Mouse (Mus musculus) lung, embryonic 16.5 days (tissue): ENCODE measurements around the gene Sipa1l2. TPM values are rescaled to one million over a fixed set of nuclear protein-coding genes. Genes with fewer than 3 reads are reported as not detected.

Experiments used
- ATAC-seq: fragments of 200-750 bp; cut with Nextera tagmentation; 2 replicates; pipeline ENCODE4 v1.8.0; 2017; ENCODE audit warnings: low read depth, mild to moderate bottlenecking, moderate library complexity
- H3K27ac ChIP-seq: fragments of 300-500 bp; sonication (generic); 2 replicates; pipeline ENCODE4 v1.5.1; 2014; ENCODE audit warnings: mild to moderate bottlenecking, control low read depth, low read length
- H3K27me3 ChIP-seq: fragments of 300-500 bp; sonication (generic); 2 replicates; pipeline ENCODE4 v1.6.1; 2014; ENCODE audit warnings: low read depth, low read length, mixed read lengths; ENCODE audit not compliant: control insufficient read depth, insufficient read depth
- H3K36me3 ChIP-seq: fragments of 300-500 bp; sonication (generic); 2 replicates; pipeline ENCODE4 v1.6.1; 2014; ENCODE audit warnings: low read length; ENCODE audit not compliant: control insufficient read depth, insufficient read depth
- H3K4me1 ChIP-seq: fragments of 300-500 bp; sonication (generic); replicated peaks from 2 replicates; pipeline ENCODE4 v1.6.1; 2014; ENCODE audit warnings: low read length, mixed read lengths; ENCODE audit not compliant: control insufficient read depth, insufficient read depth
- H3K4me2 ChIP-seq: fragments of 300-500 bp; sonication (generic); 2 replicates; pipeline ENCODE4 v1.6.1; 2014; ENCODE audit warnings: low read depth, low read length, control low read depth
- H3K4me3 ChIP-seq: fragments of 300-500 bp; sonication (generic); 2 replicates; pipeline ENCODE4 v1.5.1; 2014; ENCODE audit warnings: mild to moderate bottlenecking, low read length, control low read depth
- H3K9ac ChIP-seq: fragments of 300-500 bp; sonication (generic); 2 replicates; pipeline ENCODE4 v1.6.1; 2014; ENCODE audit warnings: low read length, control low read depth
- H3K9me3 ChIP-seq: fragments of 300-500 bp; sonication (generic); 2 replicates; pipeline ENCODE4 v1.6.1; 2016; ENCODE audit warnings: low read length; ENCODE audit not compliant: control insufficient read depth
- WGBS: fragments of 180-500 bp; shearing (Covaris S2); extraction: QIAGEN DNeasy Blood & Tissue Kit; methylation state at CpG from one replicate; pipeline ENCODE4 v1.1.7; 2014; 5-methylcytosine and 5-hydroxymethylcytosine counted together
- polyA plus RNA-seq: library from polyadenylated mRNA; unstranded; fragments of >200 nt; fragmentation: Nextera tagmentation; extraction: Ambion mirVana; gene quantifications from 2 replicates; pipeline ENCODE4 v1.2.1, GENCODE M21; 2015

The Sipa1l2 gene
- polyA plus RNA-seq, 1 experiment from 2014 or later = 13.3 TPM

GRCm38 (mm10) chr8:125419202-125419830, 150.3 kb downstream of the Sipa1l2 start:
- Histone ChIP-seq H3K36me3 (peaks cover 4% of the 10 kb centered on the region; the same call in 1 of the 2 replicates), H3K9ac (no peak overlapping the region), H3K4me3 (no peak overlapping the region), H3K4me1 (peaks cover 7% of the 10 kb centered on the region), H3K27ac (no peak overlapping the region), H3K4me2 (no peak overlapping the region), H3K27me3 (no peaks in the 10 kb centered on the region), H3K9me3 (no peaks in the 10 kb centered on the region)
- no peak for ATAC-seq
- WGBS = 90% methylated on average over 14 of the region's 14 CpGs

GRCm38 (mm10) chr8:125416146-125416545, 153.5 kb downstream of the Sipa1l2 start:
- peaks cover 9% of the 10 kb centered on the region for H3K4me1 ChIP-seq
- no peak overlapping the region for H3K4me2 ChIP-seq
- no peak overlapping the region for H3K9ac ChIP-seq
- no peaks in the 10 kb centered on the region for H3K27me3 ChIP-seq
- peak; percentile 84 for ATAC-seq
- no peaks in the 10 kb centered on the region for H3K9me3 ChIP-seq
- H3K36me3 ChIP-seq = 0 out of 2 replicates have a peak, but pooled peaks cover 4% of the 10 kb centered on the region
- no peak overlapping the region for H3K4me3 ChIP-seq
- WGBS = 30% methylated on average over 6 of the region's 6 CpGs
- no peak overlapping the region for H3K27ac ChIP-seq

- ATAC-seq = no peak
- Histone ChIP-seq H3K27me3 (no peaks in the 10 kb centered on the region), H3K4me2 (no peak overlapping the region), H3K27ac (no peak overlapping the region), H3K36me3 (0 out of 2 replicates have a peak, but pooled peaks cover 4% of the 10 kb centered on the region), H3K9me3 (no peaks in the 10 kb centered on the region), H3K4me1 (peaks cover 16% of the 10 kb centered on the region), H3K9ac (no peak overlapping the region), H3K4me3 (no peak overlapping the region)
- WGBS = 65% methylated on average over 8 of the region's 8 CpGs
Observed at GRCm38 (mm10) chr8:125414651-125415050, 155.0 kb downstream of the Sipa1l2 start.

DNA sequence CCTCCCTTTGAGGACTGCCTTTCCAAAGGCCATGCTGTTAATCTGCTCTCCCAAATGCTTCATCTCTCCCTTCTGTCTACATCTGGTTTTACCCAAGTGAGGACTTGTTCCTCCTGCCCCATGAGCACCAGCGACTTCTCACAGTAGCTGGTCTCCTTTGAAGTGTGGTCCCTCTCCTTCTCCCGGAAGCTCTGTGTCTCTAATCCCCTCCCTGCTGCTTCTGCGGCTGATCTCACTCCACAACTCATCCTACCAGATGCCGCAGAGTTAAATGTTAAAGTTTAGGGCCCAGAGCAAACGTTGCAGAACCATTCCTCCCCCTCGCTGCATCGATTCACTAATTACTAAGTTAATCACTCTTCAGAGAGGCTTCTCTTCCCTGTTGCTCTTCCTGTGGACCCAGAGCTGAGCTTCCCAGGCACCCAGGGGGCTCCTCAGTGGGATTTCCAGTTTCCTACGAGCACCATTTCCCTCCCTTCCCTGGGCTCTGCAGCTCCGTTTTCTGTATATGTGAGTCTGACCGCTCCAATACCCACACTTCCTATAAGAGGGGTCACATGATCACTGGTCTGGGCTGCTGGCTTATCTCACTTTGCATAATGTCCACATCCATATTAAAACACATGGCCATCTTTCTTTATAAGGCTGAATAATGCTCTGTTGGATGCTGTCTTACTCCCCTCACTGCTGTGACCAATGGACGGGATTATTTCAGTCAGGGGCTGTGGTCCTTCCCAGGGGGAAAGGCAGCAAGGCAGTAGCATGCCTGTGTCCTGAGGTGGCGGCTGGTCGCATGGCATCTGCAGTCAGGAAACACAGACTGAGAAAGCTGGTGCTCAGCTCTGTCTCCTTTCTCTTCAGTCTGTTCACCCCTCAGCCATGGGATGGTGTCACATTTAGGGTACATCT, 156.4 kb downstream of the Sipa1l2 start:
- no peak for ATAC-seq
- Histone ChIP-seq H3K9ac (no peak overlapping the region), H3K27me3 (no peaks in the 10 kb centered on the region), H3K4me3 (no peak overlapping the region), H3K9me3 (no peaks in the 10 kb centered on the region), H3K27ac (no peak overlapping the region), H3K36me3 (no peaks in the 10 kb centered on the region), H3K4me1 (peaks cover 16% of the 10 kb centered on the region), H3K4me2 (no peak overlapping the region)
- WGBS = 29% methylated on average over 13 of the region's 13 CpGs

DNA sequence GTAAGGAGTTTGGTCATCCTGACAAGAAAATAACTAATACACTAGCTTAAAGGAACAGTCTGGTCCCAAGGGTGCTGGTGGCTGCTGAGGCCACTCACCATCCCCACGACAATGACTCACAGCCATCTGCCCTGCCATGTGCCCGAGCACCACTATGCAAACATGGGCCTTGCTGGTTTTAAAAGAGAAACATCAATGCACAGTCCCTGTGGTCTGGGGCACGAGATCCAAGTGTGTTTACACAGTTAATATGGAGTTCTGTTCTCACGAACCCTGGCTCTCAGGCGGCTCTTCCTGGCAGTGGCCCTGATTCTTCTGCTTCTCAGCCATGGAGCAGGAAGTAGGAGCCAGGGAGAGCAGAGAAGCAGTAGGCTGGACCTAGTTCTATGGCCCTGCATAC, 159.0 kb downstream of the Sipa1l2 start:
- Histone ChIP-seq H3K36me3 (no peaks in the 10 kb centered on the region), H3K9ac (0 out of 2 replicates have a peak overlapping the region, but pooled peaks have one; percentile 10), H3K4me1 (peaks cover 11% of the 10 kb centered on the region; the same call in 1 of the 2 replicates), H3K27me3 (no peaks in the 10 kb centered on the region), H3K9me3 (no peaks in the 10 kb centered on the region; the same call in 1 of the 2 replicates), H3K4me3 (no peak overlapping the region), H3K4me2 (no peak overlapping the region), H3K27ac (peak overlapping the region; percentile 14; the same call in 1 of the 2 replicates)
- WGBS = 23% methylated on average over 5 of the region's 5 CpGs
- peak; percentile 48 for ATAC-seq

DNA sequence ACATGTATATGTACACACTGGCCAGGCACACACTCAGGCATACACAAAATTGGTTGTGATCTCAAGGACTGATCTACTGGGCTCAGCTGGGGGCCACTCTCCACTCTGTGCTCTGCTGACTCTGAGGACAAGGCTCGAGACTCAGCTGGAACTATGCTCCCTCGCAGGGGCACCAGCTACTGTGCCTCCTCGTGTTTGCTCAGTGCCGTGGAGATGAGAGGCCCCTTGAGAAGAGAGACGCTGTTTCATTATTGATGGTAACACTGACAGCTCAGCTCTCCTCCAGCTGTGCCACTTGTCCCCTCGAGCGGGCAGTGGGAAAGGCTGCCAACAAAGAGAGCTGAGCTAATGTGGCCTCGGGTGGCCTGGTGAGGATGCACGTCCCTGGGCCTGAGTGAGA, 161.9 kb downstream of the Sipa1l2 start:
- no peak overlapping the region for H3K9ac ChIP-seq
- WGBS = 21% methylated on average over 9 of the region's 9 CpGs
- H3K4me1 ChIP-seq = peaks cover 11% of the 10 kb centered on the region; the same call in 1 of the 2 replicates
- no peak overlapping the region for H3K27ac ChIP-seq
- peaks cover 3% of the 10 kb centered on the region; the same call in 1 of the 2 replicates for H3K9me3 ChIP-seq
- H3K27me3 ChIP-seq = no peaks in the 10 kb centered on the region
- H3K36me3 ChIP-seq = no peaks in the 10 kb centered on the region
- H3K4me3 ChIP-seq = no peak overlapping the region
- ATAC-seq = no peak
- no peak overlapping the region for H3K4me2 ChIP-seq

DNA sequence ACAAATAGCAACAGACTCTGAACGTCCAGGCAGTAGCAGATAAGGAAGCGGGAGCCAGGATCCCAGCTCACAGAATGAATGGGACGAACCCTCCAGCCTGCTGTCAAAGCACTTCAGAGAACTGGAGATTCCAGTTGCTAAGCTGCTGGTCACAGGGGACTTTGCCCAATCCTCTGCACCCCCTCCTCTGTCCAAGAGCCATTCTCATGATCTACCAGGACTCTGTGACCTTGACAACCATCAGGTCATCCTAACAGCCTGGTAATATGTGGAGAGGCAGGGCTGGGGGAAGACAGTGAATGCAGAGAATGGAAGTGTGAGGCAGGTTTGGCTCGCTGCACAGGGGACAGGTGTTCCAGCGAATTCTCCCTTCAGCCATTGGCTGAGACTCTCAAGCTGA, 163.2 kb downstream of the Sipa1l2 start:
- Histone ChIP-seq H3K9ac (no peak overlapping the region), H3K36me3 (no peaks in the 10 kb centered on the region), H3K4me1 (peaks cover 11% of the 10 kb centered on the region; the same call in 1 of the 2 replicates), H3K27ac (no peak overlapping the region), H3K4me3 (no peak overlapping the region), H3K27me3 (no peaks in the 10 kb centered on the region), H3K9me3 (peaks cover 3% of the 10 kb centered on the region; the same call in 1 of the 2 replicates), H3K4me2 (no peak overlapping the region)
- 41% methylated on average over 5 of the region's 5 CpGs for WGBS
- no peak for ATAC-seq

- Histone ChIP-seq H3K4me2 (no peak overlapping the region), H3K27ac (no peak overlapping the region), H3K9me3 (peaks cover 3% of the 10 kb centered on the region; the same call in 1 of the 2 replicates), H3K9ac (no peak overlapping the region), H3K4me1 (no peaks in the 10 kb centered on the region), H3K27me3 (no peaks in the 10 kb centered on the region), H3K36me3 (no peaks in the 10 kb centered on the region), H3K4me3 (no peak overlapping the region)
- no peak for ATAC-seq
- 83% methylated on average over 3 of the region's 3 CpGs for WGBS
Observed at GRCm38 (mm10) chr8:125401350-125401749, 168.3 kb downstream of the Sipa1l2 start.

- H3K4me2 ChIP-seq = no peak overlapping the region
- no peak overlapping the region for H3K9ac ChIP-seq
- H3K9me3 ChIP-seq = no peaks in the 10 kb centered on the region
- WGBS = 46% methylated on average over 14 of the region's 14 CpGs
- H3K36me3 ChIP-seq = no peaks in the 10 kb centered on the region
- peak; percentile 20; the same call in 1 of the 2 replicates for ATAC-seq
- no peak overlapping the region for H3K4me3 ChIP-seq
- H3K27ac ChIP-seq = no peak overlapping the region
- H3K27me3 ChIP-seq = no peaks in the 10 kb centered on the region
- no peaks in the 10 kb centered on the region for H3K4me1 ChIP-seq
Observed at GRCm38 (mm10) chr8:125397981-125398380, 171.6 kb downstream of the Sipa1l2 start.
